Mouse (Mus musculus): ENCODE results near the gene Gm45021. TPM values are rescaled to one million over a fixed set of nuclear protein-coding genes. Genes with fewer than 3 reads are reported as not detected.
A peak's percentile ranks its signal among the peaks of the same experiment; 100 is the strongest.

The Gm45021 gene
- polyA plus RNA-seq, 1 experiment from 2014 or later = not detected

DNA sequence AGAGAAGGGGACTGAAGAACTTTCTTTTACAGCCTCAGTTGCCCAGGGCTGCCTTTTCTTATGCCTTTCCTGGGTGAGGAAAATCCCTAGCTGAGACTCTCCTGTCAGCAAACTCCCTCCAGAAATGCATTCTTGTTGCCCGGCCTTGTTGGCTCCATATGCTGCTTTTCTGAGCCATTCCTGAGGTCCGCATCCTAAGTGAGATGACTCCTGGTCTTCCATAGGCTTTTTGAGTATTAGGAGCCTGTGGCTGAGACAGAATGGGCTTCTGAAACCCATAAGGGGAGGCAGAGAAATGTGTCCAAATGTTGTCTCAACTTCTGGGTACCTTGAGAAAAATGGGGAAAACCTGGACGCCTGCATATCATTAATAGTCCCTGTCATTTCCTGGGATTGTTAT lies 15.4 kb upstream of the Gm45021 start:
- H3K9me3 ChIP-seq (replicated peaks) = no peaks in the 10 kb centered on the region
- 59% methylated on average over 3 of the region's 3 CpGs for WGBS (ENCODE audit: insufficient replicate concordance)
- no peak overlapping the region for H3K27ac ChIP-seq
- H3K4me1 ChIP-seq (replicated peaks) = peaks cover 13% of the 10 kb centered on the region
- no peaks in the 10 kb centered on the region for H3K36me3 ChIP-seq
- no peaks in the 10 kb centered on the region for H3K27me3 ChIP-seq
- ATAC-seq (ENCODE audit: low read depth) (no peak), DNase-seq (no peak)
- H3K4me3 ChIP-seq (replicated peaks) = no peak overlapping the region
- no peak overlapping the region for H3K4me2 ChIP-seq
- no peak overlapping the region for H3K9ac ChIP-seq

- Histone ChIP-seq H3K9ac (no peak overlapping the region), H3K36me3 (no peaks in the 10 kb centered on the region), H3K27ac (no peak overlapping the region), H3K9me3 (replicated peaks) (no peaks in the 10 kb centered on the region), H3K4me2 (no peak overlapping the region), H3K27me3 (no peaks in the 10 kb centered on the region), H3K4me1 (replicated peaks) (no peaks in the 10 kb centered on the region), H3K4me3 (replicated peaks) (no peak overlapping the region)
- DNase-seq (no peak), ATAC-seq (ENCODE audit: low read depth) (no peak)
- WGBS (ENCODE audit: insufficient replicate concordance) = 35% methylated on average over 5 of the region's 5 CpGs
Observed at GRCm38 (mm10) chr6:48578736-48579135, 10.7 kb upstream of the Gm45021 start.

- Histone ChIP-seq H3K9ac (no peak overlapping the region), H3K27ac (no peak overlapping the region), H3K4me3 (replicated peaks) (no peak overlapping the region), H3K36me3 (no peaks in the 10 kb centered on the region), H3K9me3 (replicated peaks) (no peaks in the 10 kb centered on the region), H3K4me1 (replicated peaks) (no peaks in the 10 kb centered on the region), H3K4me2 (no peak overlapping the region), H3K27me3 (no peaks in the 10 kb centered on the region)
- DNase-seq = no peak
- no peak for ATAC-seq (ENCODE audit: low read depth)
- WGBS (ENCODE audit: insufficient replicate concordance) = 9% methylated on average over 5 of the region's 5 CpGs
Observed at GRCm38 (mm10) chr6:48579215-48579648, 10.2 kb upstream of the Gm45021 start.

DNA sequence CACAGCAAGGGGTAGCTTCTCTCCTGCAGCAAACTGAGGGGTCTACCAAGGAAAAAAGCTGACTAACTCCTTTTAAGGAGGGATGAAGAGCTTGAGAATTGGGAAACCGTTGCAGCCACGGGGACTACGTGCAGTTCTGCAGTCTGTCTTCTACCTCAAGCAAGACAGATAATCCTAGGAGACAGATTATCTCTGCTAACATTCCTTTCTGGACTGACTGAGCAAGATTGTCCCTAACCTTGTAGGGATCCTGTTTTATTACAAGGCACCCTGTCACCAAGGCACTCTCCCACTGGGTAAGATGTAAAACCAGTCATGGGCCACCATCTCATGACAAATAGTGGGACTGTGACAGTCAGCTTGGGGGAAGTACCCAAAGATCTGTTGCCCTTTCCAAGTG lies 8.2 kb upstream of the Gm45021 start:
- H3K4me3 ChIP-seq (replicated peaks) = no peak overlapping the region
- H3K9me3 ChIP-seq (replicated peaks) = 0 out of 2 replicates have a peak, but pooled peaks cover 2% of the 10 kb centered on the region
- H3K4me2 ChIP-seq = no peak overlapping the region
- DNase-seq (no peak), ATAC-seq (ENCODE audit: low read depth) (no peak)
- no peak overlapping the region for H3K27ac ChIP-seq
- no peaks in the 10 kb centered on the region for H3K4me1 ChIP-seq (replicated peaks)
- WGBS (ENCODE audit: insufficient replicate concordance) = 34% methylated on average over 3 of the region's 3 CpGs
- H3K36me3 ChIP-seq = no peaks in the 10 kb centered on the region
- no peak overlapping the region for H3K9ac ChIP-seq
- no peaks in the 10 kb centered on the region for H3K27me3 ChIP-seq

GRCm38 (mm10) chr6:48582037-48582436 lies 7.4 kb upstream of the Gm45021 start:
- Histone ChIP-seq H3K27ac (no peak overlapping the region), H3K9ac (no peak overlapping the region), H3K4me3 (replicated peaks) (no peak overlapping the region), H3K4me1 (replicated peaks) (no peaks in the 10 kb centered on the region), H3K36me3 (no peaks in the 10 kb centered on the region), H3K4me2 (no peak overlapping the region), H3K27me3 (no peaks in the 10 kb centered on the region), H3K9me3 (replicated peaks) (0 out of 2 replicates have a peak, but pooled peaks cover 5% of the 10 kb centered on the region)
- 70% methylated on average over 3 of the region's 3 CpGs for WGBS (ENCODE audit: insufficient replicate concordance)
- DNase-seq (no peak), ATAC-seq (ENCODE audit: low read depth) (no peak)

GRCm38 (mm10) chr6:48591221-48591845 lies 1.9 kb downstream of the Gm45021 start:
- H3K4me3 ChIP-seq (replicated peaks) = no peak overlapping the region
- H3K27me3 ChIP-seq = no peaks in the 10 kb centered on the region
- ATAC-seq (ENCODE audit: low read depth) (no peak), DNase-seq (no peak)
- WGBS (ENCODE audit: insufficient replicate concordance) = 79% methylated on average over 3 of the region's 3 CpGs
- H3K9ac ChIP-seq = no peak overlapping the region
- H3K4me1 ChIP-seq (replicated peaks) = peaks cover 37% of the 10 kb centered on the region
- no peak overlapping the region for H3K4me2 ChIP-seq
- H3K9me3 ChIP-seq (replicated peaks) = 0 out of 2 replicates have a peak, but pooled peaks cover 5% of the 10 kb centered on the region
- 0 out of 2 replicates have a peak overlapping the region, but pooled peaks have one; percentile 51 for H3K27ac ChIP-seq
- peaks cover 9% of the 10 kb centered on the region for H3K36me3 ChIP-seq

GRCm38 (mm10) chr6:48591871-48592270 lies 2.5 kb downstream of the Gm45021 start:
- Histone ChIP-seq H3K9me3 (replicated peaks) (0 out of 2 replicates have a peak, but pooled peaks cover 8% of the 10 kb centered on the region), H3K4me1 (replicated peaks) (peaks cover 37% of the 10 kb centered on the region), H3K4me2 (no peak overlapping the region), H3K27me3 (no peaks in the 10 kb centered on the region), H3K27ac (no peak overlapping the region), H3K4me3 (replicated peaks) (no peak overlapping the region), H3K9ac (no peak overlapping the region), H3K36me3 (peaks cover 14% of the 10 kb centered on the region)
- ATAC-seq (ENCODE audit: low read depth) (no peak), DNase-seq (no peak)
- WGBS (ENCODE audit: insufficient replicate concordance) = 61% methylated on average over 6 of the region's 6 CpGs

DNA sequence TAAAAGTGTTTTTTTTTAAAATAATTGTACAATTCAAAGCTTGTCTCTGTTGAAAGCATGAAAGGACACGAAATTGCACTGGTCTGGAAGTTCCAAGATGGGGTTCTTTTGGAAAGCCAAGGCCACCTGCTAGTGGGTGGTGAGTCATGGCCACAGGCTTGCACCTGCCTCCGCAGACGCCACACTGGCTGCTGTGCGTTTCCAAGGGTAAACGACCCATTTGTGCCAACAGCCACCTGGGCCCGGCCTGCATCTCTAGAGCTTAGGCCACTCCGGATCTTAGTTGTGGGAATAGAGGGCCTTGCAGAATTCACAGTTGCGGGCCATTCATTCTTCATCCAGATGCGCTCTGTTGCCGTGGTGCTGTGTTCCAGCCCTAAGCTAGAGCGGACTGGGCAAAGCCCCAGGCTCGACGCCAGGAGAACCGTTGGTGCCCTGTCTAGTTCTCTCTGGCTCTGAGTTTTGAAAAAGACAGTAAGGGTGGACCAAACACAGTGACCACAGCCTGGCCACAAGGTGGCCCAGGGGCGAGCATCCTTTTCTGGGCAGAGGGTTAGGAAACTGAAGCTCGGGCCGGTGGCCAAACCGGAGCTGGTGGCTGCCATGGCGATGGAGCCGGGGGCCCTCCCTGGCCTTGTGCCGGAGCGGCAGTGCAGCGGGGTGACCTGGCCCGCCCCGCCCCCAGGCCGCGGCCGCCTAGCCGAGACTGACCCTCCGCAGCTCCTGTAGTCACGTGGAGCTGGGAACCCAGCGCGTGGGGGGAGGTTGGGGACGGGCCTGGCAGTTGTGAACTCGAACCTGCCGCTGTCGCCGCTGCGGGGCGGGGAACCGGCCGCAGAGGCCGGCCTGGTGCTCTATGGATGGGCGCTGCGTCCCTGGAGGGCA lies 4.0 kb downstream of the Gm45021 start, which contains the start of the genes Repin1 and Gm44965:
Gene Repin1, plus strand, starts transcription at position 726 of the 885 bp plus-strand sequence.
Gene Gm44965, plus strand, starts transcription at position 784 of the 885 bp plus-strand sequence.
- ATAC-seq (ENCODE audit: low read depth) (peak; percentile 79), DNase-seq (peak; percentile 65)

DNA sequence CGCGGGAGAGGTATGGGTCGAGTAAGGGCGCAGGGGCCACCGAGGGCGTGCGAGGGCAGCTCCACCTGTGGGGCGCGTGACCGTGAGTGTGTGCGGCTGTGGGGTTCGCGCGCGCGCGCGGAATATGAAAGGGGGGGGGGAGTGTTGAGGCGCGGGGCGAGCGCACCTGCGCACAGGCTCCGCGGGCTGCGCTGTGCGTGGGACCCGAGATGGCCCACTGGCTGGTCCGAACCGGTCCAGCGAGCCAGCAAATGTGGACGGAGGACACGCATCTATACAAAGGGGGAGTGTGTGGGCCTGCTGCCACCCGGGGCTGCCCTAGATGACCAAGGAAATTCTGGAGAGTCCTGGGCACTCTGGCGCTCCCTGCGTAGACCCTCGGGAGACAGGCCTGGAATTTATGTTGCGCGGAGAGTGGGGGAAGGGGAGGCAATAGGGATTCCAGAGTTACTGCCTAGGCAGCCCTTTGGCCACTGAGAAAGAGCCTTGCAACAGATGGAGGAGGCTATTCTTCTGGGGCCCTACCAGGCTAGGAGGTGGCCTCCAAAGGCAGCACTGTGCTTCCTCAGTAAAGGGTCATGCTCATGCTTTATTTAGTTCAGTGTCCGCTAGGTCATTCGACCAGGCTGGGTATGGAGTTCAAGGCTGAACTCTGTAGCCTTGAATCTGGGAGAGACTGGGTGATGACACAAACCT lies 4.8 kb downstream of the Gm45021 start:
- DNase-seq (no peak), ATAC-seq (ENCODE audit: low read depth) (peak; percentile 10)
- Histone ChIP-seq H3K9me3 (replicated peaks) (peaks cover 12% of the 10 kb centered on the region; the same call in 1 of the 2 replicates), H3K9ac (peak overlapping the region; percentile 76), H3K36me3 (peaks cover 37% of the 10 kb centered on the region), H3K27me3 (no peaks in the 10 kb centered on the region), H3K4me2 (peak overlapping the region; percentile 79), H3K4me3 (replicated peaks) (peak overlapping the region; percentile 69), H3K4me1 (replicated peaks) (peaks cover 48% of the 10 kb centered on the region), H3K27ac (peak overlapping the region; percentile 58)
- WGBS (ENCODE audit: insufficient replicate concordance) = 1% methylated on average over 27 of the region's 41 CpGs

More for the DNA sequence above, 4.0 kb downstream of the Gm45021 start, which contains the start of the genes Repin1 and Gm44965:
- Histone ChIP-seq H3K27me3 (no peaks in the 10 kb centered on the region), H3K9me3 (replicated peaks) (peaks cover 12% of the 10 kb centered on the region; the same call in 1 of the 2 replicates), H3K9ac (peak within 1 kb of the TSS; percentile 76), H3K36me3 (peaks cover 29% of the 10 kb centered on the region), H3K4me3 (replicated peaks) (peak within 1 kb of the TSS; percentile 69), H3K27ac (peak within 1 kb of the TSS; percentile 58), H3K4me2 (peak within 1 kb of the TSS; percentile 79), H3K4me1 (replicated peaks) (peaks cover 42% of the 10 kb centered on the region)
- WGBS (ENCODE audit: insufficient replicate concordance) = 12% methylated on average over 45 of the region's 45 CpGs

- Histone ChIP-seq H3K27ac (no peak overlapping the region), H3K9me3 (replicated peaks) (peaks cover 12% of the 10 kb centered on the region; the same call in 1 of the 2 replicates), H3K4me1 (replicated peaks) (peaks cover 57% of the 10 kb centered on the region), H3K4me2 (peak overlapping the region; percentile 79), H3K4me3 (replicated peaks) (peak overlapping the region; percentile 69), H3K36me3 (peaks cover 47% of the 10 kb centered on the region), H3K27me3 (no peaks in the 10 kb centered on the region), H3K9ac (peak overlapping the region; percentile 76; the same call in 1 of the 2 replicates)
- ATAC-seq (ENCODE audit: low read depth) (no peak), DNase-seq (no peak)
- 32% methylated on average over 1 of the region's 1 CpGs for WGBS (ENCODE audit: insufficient replicate concordance)
Observed at GRCm38 (mm10) chr6:48595278-48595677, 5.9 kb downstream of the Gm45021 start.

Data from liver, embryonic 13.5 days (tissue).